Mouse (Mus musculus) G1E (cell line): ENCODE data around the gene Dus2. TPM values are rescaled to one million over a fixed set of nuclear protein-coding genes. Genes with fewer than 3 reads are reported as not detected.

Experiments
- ATAC-seq: 2 replicates; pipeline ENCODE4 v1.8.0; 2016; ENCODE audit warnings: mild to moderate bottlenecking; ENCODE audit not compliant: insufficient number of reproducible peaks, poor library complexity, low FRiP score, severe bottlenecking; ENCODE audit errors: extremely low read depth
- DNase-seq: peaks from one replicate; pipeline ENCODE4 v3.0.0; 2012; ENCODE audit warnings: low spot score
- H3K27me3 ChIP-seq: 2 replicates; pipeline ENCODE4 v1.6.1; 2012; ENCODE audit warnings: mild to moderate bottlenecking, low read length, inconsistent platforms; ENCODE audit not compliant: insufficient read depth
- H3K36me3 ChIP-seq: replicated peaks from 2 replicates; pipeline ENCODE3; 2012; ENCODE audit warnings: mild to moderate bottlenecking, inconsistent platforms
- H3K4me1 ChIP-seq: 2 replicates; pipeline ENCODE4 v1.6.1; 2012; ENCODE audit warnings: low read depth, low read length, inconsistent platforms, mixed read lengths; ENCODE audit not compliant: insufficient read depth
- H3K4me3 ChIP-seq: 2 replicates; pipeline ENCODE4 v1.5.1; 2012; ENCODE audit warnings: low read depth, mild to moderate bottlenecking, inconsistent platforms, low read length, moderate library complexity, mixed read lengths
- H3K9me3 ChIP-seq: replicated peaks from 2 replicates; pipeline ENCODE4 v1.6.1; 2012; ENCODE audit warnings: inconsistent platforms
- CTCF ChIP-seq: IDR thresholded peaks from 2 replicates; pipeline ENCODE4 v1.5.1; 2012; ENCODE audit warnings: low read depth, low read length, inconsistent platforms, mixed read lengths
- GATA1 ChIP-seq: IDR thresholded peaks from 2 replicates; pipeline ENCODE4 v1.6.1; 2012; ENCODE audit warnings: borderline replicate concordance, low read length, inconsistent platforms, mixed read lengths
- GATA2 ChIP-seq: IDR thresholded peaks from 2 replicates; pipeline ENCODE4 v1.6.1; 2012; ENCODE audit warnings: low read depth, low read length, inconsistent platforms, borderline replicate concordance
- POLR2AphosphoS5 ChIP-seq: IDR thresholded peaks from 2 replicates; pipeline ENCODE4 v1.6.1; 2012; ENCODE audit warnings: low read depth, low read length, inconsistent platforms; ENCODE audit not compliant: insufficient replicate concordance
- TAL1 ChIP-seq: conservative IDR thresholded peaks from 2 replicates; pipeline ENCODE4 v1.6.1; 2012; ENCODE audit warnings: low read depth, low read length, inconsistent platforms, mixed read lengths
- polyA plus RNA-seq: library from polyadenylated mRNA; stranded (reverse); fragments of >175 nt; gene quantifications from 2 replicates; pipeline ENCODE4 v1.2.3, GENCODE M21; 2012
- total RNA-seq, 2 experiments: library from RNA; stranded (forward) in 1 of 2; stranded (reverse) in 1 of 2; fragments of 200-1000 nt in 1 of 2; fragments of >200 nt in 1 of 2; fragmentation: Nextera tagmentation in 1 of 2; gene quantifications; 2 replicates each; pipeline ENCODE4 v1.2.3; 2014 to 2017

Gene Dus2
- total and polyA plus RNA-seq, 3 experiments = 3.9 to 21.7 (median 14.2) TPM

- peaks cover 48% of the 10 kb centered on the region for H3K4me1 ChIP-seq
- ATAC-seq = peak; percentile 35; the same call in 1 of the 2 replicates
- TF ChIP-seq TAL1 = no peak
- TF ChIP-seq GATA1 = no peak
- TF ChIP-seq CTCF = no peak
- no peak for TF ChIP-seq POLR2AphosphoS5
- TF ChIP-seq GATA2 = no peak
Observed at GRCm38 (mm10) chr8:105965905-105966341, 25.2 kb upstream of the Dus2 start, which contains the start of gene Slc12a4. Gene Slc12a4, minus strand, starts transcription at chr8:105966097.

DNA sequence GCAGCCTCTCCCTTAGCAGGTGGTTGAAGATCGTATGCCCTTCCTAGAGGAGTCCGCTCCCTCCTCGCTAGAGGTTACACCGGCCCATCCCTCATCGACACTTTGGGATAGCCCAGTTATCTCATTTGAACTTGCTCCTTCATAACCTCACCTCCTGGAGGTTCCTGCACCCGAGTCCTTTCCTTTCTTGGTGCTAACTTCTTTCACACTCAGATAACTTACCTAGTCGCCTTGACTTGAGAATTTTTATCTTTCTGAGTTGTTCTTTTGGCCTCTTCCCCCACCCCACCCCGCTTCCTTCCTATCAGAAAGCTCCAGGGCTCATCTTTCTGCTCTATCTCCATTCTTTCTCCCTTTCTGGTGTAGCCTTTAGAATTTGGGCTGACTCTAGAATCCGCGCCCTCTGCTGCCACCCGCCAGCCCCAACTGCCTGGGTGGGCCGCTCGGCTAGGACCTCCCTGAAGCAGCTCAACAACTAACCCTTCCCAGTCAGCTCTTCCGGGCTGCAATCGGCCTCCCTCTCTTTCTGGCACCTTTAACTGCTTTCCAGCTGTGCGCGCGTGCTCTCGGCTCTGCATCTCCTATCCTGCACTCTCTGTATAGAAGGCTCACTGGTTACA is 24.3 kb upstream of the Dus2 start:
- peak; percentile 40 for ATAC-seq
- H3K4me3 ChIP-seq = peak overlapping the region; percentile 96; the same call in 1 of the 2 replicates
- peak; percentile 45 for DNase-seq
- H3K9me3 ChIP-seq = no peaks in the 10 kb centered on the region
- TF ChIP-seq CTCF (no peak), TAL1 (no peak), GATA1 (no peak), GATA2 (no peak), POLR2AphosphoS5 (no peak)
- peaks cover 41% of the 10 kb centered on the region for H3K4me1 ChIP-seq
- H3K27me3 ChIP-seq = no peaks in the 10 kb centered on the region
- peaks cover 25% of the 10 kb centered on the region for H3K36me3 ChIP-seq

More at GRCm38 (mm10) chr8:105965905-105966341, 25.2 kb upstream of the Dus2 start, which contains the start of gene Slc12a4:
- peak; percentile 92 for DNase-seq
- Histone ChIP-seq H3K36me3 (peaks cover 33% of the 10 kb centered on the region), H3K27me3 (no peaks in the 10 kb centered on the region), H3K9me3 (no peaks in the 10 kb centered on the region), H3K4me3 (peak within 1 kb of the TSS; percentile 96)

- no peak for ATAC-seq
- peaks cover 4% of the 10 kb centered on the region for H3K36me3 ChIP-seq
- H3K27me3 ChIP-seq = peaks cover 3% of the 10 kb centered on the region; the same call in 1 of the 2 replicates
- no peak for DNase-seq
- TF ChIP-seq GATA2 (no peak), TAL1 (no peak), GATA1 (no peak), CTCF (no peak), POLR2AphosphoS5 (no peak)
- no peak overlapping the region for H3K4me3 ChIP-seq
- peaks cover 27% of the 10 kb centered on the region for H3K4me1 ChIP-seq
- H3K9me3 ChIP-seq = no peaks in the 10 kb centered on the region
Observed at GRCm38 (mm10) chr8:105969367-105969766, 21.8 kb upstream of the Dus2 start.

GRCm38 (mm10) chr8:105971019-105971720 is 20.0 kb upstream of the Dus2 start:
- TF ChIP-seq GATA1 (no peak), CTCF (no peak), GATA2 (no peak), POLR2AphosphoS5 (no peak), TAL1 (no peak)
- ATAC-seq (no peak), DNase-seq (no peak)
- no peak overlapping the region for H3K4me3 ChIP-seq
- H3K36me3 ChIP-seq = no peaks in the 10 kb centered on the region
- H3K9me3 ChIP-seq = no peaks in the 10 kb centered on the region
- H3K4me1 ChIP-seq = peaks cover 11% of the 10 kb centered on the region
- H3K27me3 ChIP-seq = peaks cover 9% of the 10 kb centered on the region; the same call in 1 of the 2 replicates

DNA sequence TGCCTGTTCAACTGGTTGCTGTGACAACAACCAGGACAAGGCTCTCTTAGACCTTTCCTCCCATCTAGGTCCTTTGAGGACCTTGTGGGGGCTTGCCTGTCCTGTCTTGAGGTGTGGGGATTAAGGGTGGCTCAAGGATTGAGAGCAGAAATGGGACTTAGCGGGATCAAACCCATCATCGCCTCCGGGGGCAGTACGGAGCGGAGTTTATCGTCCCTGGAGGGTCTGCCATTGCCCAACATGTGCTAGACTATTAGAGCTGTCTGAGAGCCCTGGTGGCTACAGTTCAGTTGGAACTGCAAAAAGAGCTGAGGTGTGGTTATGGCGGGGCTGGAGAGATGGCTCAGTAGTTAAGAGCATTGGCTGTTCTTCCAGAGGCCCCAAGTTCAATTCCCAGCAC is 15.8 kb upstream of the Dus2 start:
- peaks cover 4% of the 10 kb centered on the region for H3K4me1 ChIP-seq
- ATAC-seq = no peak
- peaks cover 19% of the 10 kb centered on the region for H3K27me3 ChIP-seq
- H3K36me3 ChIP-seq = no peaks in the 10 kb centered on the region
- no peak overlapping the region for H3K4me3 ChIP-seq
- no peaks in the 10 kb centered on the region; the same call in 1 of the 2 replicates for H3K9me3 ChIP-seq
- TF ChIP-seq CTCF (no peak), TAL1 (no peak), GATA2 (no peak), GATA1 (no peak), POLR2AphosphoS5 (no peak)
- DNase-seq = no peak

- DNase-seq = no peak
- Histone ChIP-seq H3K36me3 (no peaks in the 10 kb centered on the region), H3K4me3 (no peak within 1 kb of the TSS), H3K9me3 (no peaks in the 10 kb centered on the region; the same call in 1 of the 2 replicates), H3K27me3 (peaks cover 29% of the 10 kb centered on the region), H3K4me1 (peaks cover 9% of the 10 kb centered on the region)
- no peak for TF ChIP-seq POLR2AphosphoS5
- TF ChIP-seq GATA2 = no peak
- no peak for TF ChIP-seq GATA1
- no peak for TF ChIP-seq TAL1
- TF ChIP-seq CTCF = no peak
- no peak for ATAC-seq
Observed at GRCm38 (mm10) chr8:105979325-105979724, 11.8 kb upstream of the Dus2 start, which contains the start of gene Dpep3. Gene Dpep3, minus strand, starts transcription at chr8:105979429.
